Mouse (Mus musculus): ENCODE data around the gene Gm3373. TPM values are rescaled to one million over a fixed set of nuclear protein-coding genes. Genes with fewer than 3 reads are reported as not detected.
"Not testable (repeated sequence)": the region's sequence is repeated elsewhere in the genome, so short reads cannot be mapped to it uniquely, and the experiment has no call there.

Gm3373 gene
- total RNA-seq (2022): 1 to 10 TPM in 1 of 4 experiments, under 1 TPM in 1, not detected in 2; 0.32 to 1.1 TPM

- not testable (repeated sequence) for DNase-seq (ENCODE audit: low spot score in 2 of 2)
Measured at GRCm38 (mm10) chr14:5741477-5741876, at the start of gene Gm3373. Gm3373 (minus strand) TSS chr14:5741577.

GRCm38 (mm10) chr14:5687357-5687756, 54.0 kb downstream of the Gm3373 start, which contains the start of gene Gm9603:
Gm9603 (minus strand) TSS chr14:5687457.
- not testable (repeated sequence) for DNase-seq (ENCODE audit: low spot score in 2 of 2)

Other genes with a start within 250 kb of the Gm3373 start
- 1 to 10 TPM in 1 of 4 experiments, under 1 TPM in 2, not detected in 1; 0.80 to 2.7 (median 0.95) TPM for gene Gm3488, start 239.9 kb downstream of the Gm3373 start, total RNA-seq (2022)
- not detected for gene Gm3532, start 203.1 kb downstream of the Gm3373 start, total RNA-seq (2022)
- not detected for gene Gm8265, start 108.5 kb downstream of the Gm3373 start, total RNA-seq (2022)
- gene Gm9603, start 54.1 kb downstream of the Gm3373 start, total RNA-seq (2022): not detected
- gene Gm3383, start 66.4 kb upstream of the Gm3373 start, total RNA-seq (2022): 1 to 10 TPM; 2.8 to 3.9 (median 3.0) TPM
- gene Gm3424, start 88.8 kb upstream of the Gm3373 start, total RNA-seq (2022): not detected
- 1 to 10 TPM in 3 of 4 experiments, under 1 TPM in 1; 0.73 to 1.5 (median 1.1) TPM for gene Gm8237, start 138.8 kb upstream of the Gm3373 start, total RNA-seq (2022)
- gene Gm3248, start 220.2 kb upstream of the Gm3373 start, total RNA-seq (2022): 1 to 10 TPM in 2 of 4 experiments, under 1 TPM in 2; 0.34 to 1.0 (median 0.97) TPM
- not detected for gene Gm3453, start 237.6 kb upstream of the Gm3373 start, total RNA-seq (2022)